Mouse (Mus musculus) neural tube, embryonic 12.5 days (tissue): ENCODE results near the gene Notum. TPM values are rescaled to one million over a fixed set of nuclear protein-coding genes. Genes with fewer than 3 reads are reported as not detected.

Source experiments
- ATAC-seq: fragments of 200-750 bp; cut with Nextera tagmentation; 2 replicates; pipeline ENCODE4 v1.8.0; 2017; ENCODE audit warnings: low read depth, mild to moderate bottlenecking, moderate TSS enrichment, moderate library complexity; ENCODE audit not compliant: low FRiP score
- H3K27ac ChIP-seq: fragments of 300-500 bp; sonication (generic); 2 replicates; pipeline ENCODE4 v1.5.1; 2016
- H3K27me3 ChIP-seq: fragments of 300-500 bp; sonication (generic); replicated peaks from 2 replicates; pipeline ENCODE4 v1.6.1; 2016; ENCODE audit warnings: mild to moderate bottlenecking
- H3K36me3 ChIP-seq: fragments of 300-500 bp; sonication (generic); 2 replicates; pipeline ENCODE4 v1.6.1; 2016; ENCODE audit warnings: mild to moderate bottlenecking
- H3K4me1 ChIP-seq: fragments of 300-500 bp; sonication (generic); 2 replicates; pipeline ENCODE4 v1.6.1; 2016
- H3K4me2 ChIP-seq: fragments of 300-500 bp; sonication (generic); replicated peaks from 2 replicates; pipeline ENCODE4 v1.6.1; 2016; ENCODE audit warnings: mild to moderate bottlenecking
- H3K4me3 ChIP-seq: fragments of 300-500 bp; sonication (generic); 2 replicates; pipeline ENCODE4 v1.5.1; 2016
- H3K9ac ChIP-seq: fragments of 300-500 bp; sonication (generic); 2 replicates; pipeline ENCODE4 v1.6.1; 2016; ENCODE audit warnings: mild to moderate bottlenecking
- H3K9me3 ChIP-seq: fragments of 300-500 bp; sonication (generic); 2 replicates; pipeline ENCODE4 v1.6.1; 2016; ENCODE audit warnings: mild to moderate bottlenecking
- WGBS: fragments of 180-500 bp; shearing (Covaris S2); methylation state at CpG from one replicate; pipeline ENCODE4 v1.1.7; 2016; 5-methylcytosine and 5-hydroxymethylcytosine counted together
- polyA plus RNA-seq: library from polyadenylated mRNA; unstranded; fragments of >200 nt; fragmentation: Nextera tagmentation; extraction: Ambion mirVana; gene quantifications from 2 replicates; pipeline ENCODE4 v1.2.1, GENCODE M21; 2016

The Notum gene
- polyA plus RNA-seq, 1 experiment from 2014 or later, result 3.4 TPM

GRCm38 (mm10) chr11:120648001-120648476 is 12.9 kb downstream of the Notum start, which contains the start of gene Myadml2:
Gene Myadml2, minus strand, starts transcription at chr11:120648158.
- no peaks in the 10 kb centered on the region for H3K9me3 ChIP-seq
- WGBS, result 6% methylated on average over 13 of the region's 13 CpGs
- no peaks in the 10 kb centered on the region for H3K36me3 ChIP-seq
- peaks cover 5% of the 10 kb centered on the region; the same call in 1 of the 2 replicates for H3K27me3 ChIP-seq
- no peak within 1 kb of the TSS for H3K27ac ChIP-seq
- H3K9ac ChIP-seq, result peak within 1 kb of the TSS; percentile 51
- peak within 1 kb of the TSS; percentile 57 for H3K4me2 ChIP-seq
- peak within 1 kb of the TSS; percentile 19 for H3K4me3 ChIP-seq
- ATAC-seq, result no peak
- peaks cover 17% of the 10 kb centered on the region for H3K4me1 ChIP-seq

GRCm38 (mm10) chr11:120647047-120647830 is 13.7 kb downstream of the Notum start:
- H3K27ac ChIP-seq, result no peak overlapping the region

GRCm38 (mm10) chr11:120643601-120643987 is 17.4 kb downstream of the Notum start, which contains the start of gene Pycr1:
Gene Pycr1, minus strand, starts transcription at chr11:120643769.
- H3K9me3 ChIP-seq, result no peaks in the 10 kb centered on the region
- peaks cover 35% of the 10 kb centered on the region for H3K4me1 ChIP-seq
- H3K36me3 ChIP-seq, result no peaks in the 10 kb centered on the region
- peak within 1 kb of the TSS; percentile 40 for H3K4me3 ChIP-seq
- H3K4me2 ChIP-seq, result peak within 1 kb of the TSS; percentile 82
- peak within 1 kb of the TSS; percentile 58 for H3K9ac ChIP-seq
- H3K27me3 ChIP-seq, result peaks cover 12% of the 10 kb centered on the region; the same call in 1 of the 2 replicates
- ATAC-seq, result peak; percentile 100
- H3K27ac ChIP-seq, result no peak within 1 kb of the TSS
- under 1% methylated on average over 15 of the region's 15 CpGs for WGBS

More at GRCm38 (mm10) chr11:120647047-120647830, 13.7 kb downstream of the Notum start:
- H3K36me3 ChIP-seq, result no peaks in the 10 kb centered on the region
- peaks cover 5% of the 10 kb centered on the region; the same call in 1 of the 2 replicates for H3K27me3 ChIP-seq
- WGBS, result 82% methylated on average over 35 of the region's 35 CpGs
- no peaks in the 10 kb centered on the region for H3K9me3 ChIP-seq
- H3K4me1 ChIP-seq, result peaks cover 25% of the 10 kb centered on the region
- no peak for ATAC-seq
- H3K9ac ChIP-seq, result no peak overlapping the region; the same call in 1 of the 2 replicates
- peak overlapping the region; percentile 57 for H3K4me2 ChIP-seq
- peak overlapping the region; percentile 19; the same call in 1 of the 2 replicates for H3K4me3 ChIP-seq

GRCm38 (mm10) chr11:120642939-120643600 is 17.9 kb downstream of the Notum start:
- peak overlapping the region; percentile 58 for H3K9ac ChIP-seq
- ATAC-seq, result peak; percentile 65
- 2% methylated on average over 18 of the region's 18 CpGs for WGBS

GRCm38 (mm10) chr11:120641869-120642268 is 19.1 kb downstream of the Notum start:
- no peak overlapping the region for H3K4me3 ChIP-seq
- peaks cover 21% of the 10 kb centered on the region for H3K4me1 ChIP-seq
- no peaks in the 10 kb centered on the region for H3K36me3 ChIP-seq
- no peak overlapping the region for H3K27ac ChIP-seq
- WGBS, result 83% methylated on average over 8 of the region's 8 CpGs
- ATAC-seq, result no peak
- H3K4me2 ChIP-seq, result peak overlapping the region; percentile 82
- H3K9me3 ChIP-seq, result no peaks in the 10 kb centered on the region
- H3K9ac ChIP-seq, result peak overlapping the region; percentile 33; the same call in 1 of the 2 replicates
- H3K27me3 ChIP-seq, result 0 out of 2 replicates have a peak, but pooled peaks cover 6% of the 10 kb centered on the region

More at GRCm38 (mm10) chr11:120642939-120643600, 17.9 kb downstream of the Notum start:
- H3K4me1 ChIP-seq, result peaks cover 32% of the 10 kb centered on the region
- H3K4me3 ChIP-seq, result peak overlapping the region; percentile 40
- peaks cover 12% of the 10 kb centered on the region; the same call in 1 of the 2 replicates for H3K27me3 ChIP-seq
- no peaks in the 10 kb centered on the region for H3K36me3 ChIP-seq
- peak overlapping the region; percentile 82 for H3K4me2 ChIP-seq
- H3K27ac ChIP-seq, result no peak overlapping the region
- H3K9me3 ChIP-seq, result no peaks in the 10 kb centered on the region

- no peaks in the 10 kb centered on the region for H3K9me3 ChIP-seq
- peak overlapping the region; percentile 12; the same call in 1 of the 2 replicates for H3K4me2 ChIP-seq
- H3K4me3 ChIP-seq, result no peak overlapping the region
- H3K27me3 ChIP-seq, result 0 out of 2 replicates have a peak, but pooled peaks cover 6% of the 10 kb centered on the region
- peak overlapping the region; percentile 33 for H3K9ac ChIP-seq
- no peaks in the 10 kb centered on the region for H3K36me3 ChIP-seq
- no peak overlapping the region for H3K27ac ChIP-seq
- peaks cover 21% of the 10 kb centered on the region for H3K4me1 ChIP-seq
- WGBS, result 68% methylated on average over 9 of the region's 9 CpGs
- no peak for ATAC-seq
Measured at GRCm38 (mm10) chr11:120641255-120641654, 19.7 kb downstream of the Notum start.

- 85% methylated on average over 5 of the region's 5 CpGs for WGBS
- Histone ChIP-seq H3K9me3 (no peaks in the 10 kb centered on the region), H3K4me1 (peaks cover 31% of the 10 kb centered on the region), H3K4me3 (no peak overlapping the region), H3K9ac (no peak overlapping the region), H3K27me3 (no peaks in the 10 kb centered on the region), H3K27ac (no peak overlapping the region), H3K36me3 (no peaks in the 10 kb centered on the region), H3K4me2 (no peak overlapping the region)
- ATAC-seq, result no peak
Measured at GRCm38 (mm10) chr11:120634810-120635209, 26.2 kb downstream of the Notum start.

- H3K27ac ChIP-seq, result peak within 1 kb of the TSS; percentile 79
- no peaks in the 10 kb centered on the region for H3K9me3 ChIP-seq
- peaks cover 11% of the 10 kb centered on the region for H3K36me3 ChIP-seq
- peak; percentile 89 for ATAC-seq
- peak within 1 kb of the TSS; percentile 90 for H3K4me3 ChIP-seq
- H3K4me1 ChIP-seq, result peaks cover 40% of the 10 kb centered on the region
- H3K9ac ChIP-seq, result peak within 1 kb of the TSS; percentile 95
- no peaks in the 10 kb centered on the region for H3K27me3 ChIP-seq
- peak within 1 kb of the TSS; percentile 97 for H3K4me2 ChIP-seq
- 10% methylated on average over 58 of the region's 58 CpGs for WGBS
Measured at GRCm38 (mm10) chr11:120633520-120634343, 27.2 kb downstream of the Notum start, which contains the start of gene Mafg. Gene Mafg, minus strand, starts transcription at chr11:120633600.

GRCm38 (mm10) chr11:120632559-120633519 is 28.1 kb downstream of the Notum start:
- H3K4me1 ChIP-seq, result peaks cover 40% of the 10 kb centered on the region
- peak overlapping the region; percentile 79 for H3K27ac ChIP-seq
- H3K9ac ChIP-seq, result peak overlapping the region; percentile 95
- WGBS, result under 1% methylated on average over 103 of the region's 116 CpGs
- peak overlapping the region; percentile 97 for H3K4me2 ChIP-seq
- no peaks in the 10 kb centered on the region for H3K27me3 ChIP-seq
- H3K9me3 ChIP-seq, result no peaks in the 10 kb centered on the region
- peak overlapping the region; percentile 90 for H3K4me3 ChIP-seq
- peaks cover 14% of the 10 kb centered on the region for H3K36me3 ChIP-seq
- ATAC-seq, result peak; percentile 82

GRCm38 (mm10) chr11:120631726-120632448 is 29.1 kb downstream of the Notum start:
- ATAC-seq, result no peak
- Histone ChIP-seq H3K4me1 (peaks cover 40% of the 10 kb centered on the region), H3K9me3 (no peaks in the 10 kb centered on the region), H3K4me2 (peak overlapping the region; percentile 97), H3K27ac (no peak overlapping the region), H3K4me3 (peak overlapping the region; percentile 90), H3K36me3 (peaks cover 23% of the 10 kb centered on the region), H3K27me3 (no peaks in the 10 kb centered on the region), H3K9ac (peak overlapping the region; percentile 95)
- WGBS, result 69% methylated on average over 4 of the region's 4 CpGs
